Mouse (Mus musculus): ENCODE measurements at regions not wholly inside any gene's neighbourhood (a gene's known extent, or its start where the extent isn't known, plus 50 kb on each side); places are given as distances from the start of the nearest gene placed in this dataset.

- Histone ChIP-seq H3K4me1 (ENCODE audit: control insufficient read depth, insufficient read depth, low read length) (no peaks in the 10 kb centered on the region), H3K27ac (ENCODE audit: control insufficient read depth, insufficient read depth, low read depth, low read length, poor library complexity) (no peak overlapping the region), H3K4me3 (replicated peaks; ENCODE audit: control insufficient read depth, low read depth, low read length) (no peak overlapping the region)
- WGBS: 8% methylated on average over 1 of the region's 1 CpGs
- no peak for TF ChIP-seq POLR2A (IDR thresholded peaks at IDR 0.05; ENCODE audit: borderline replicate concordance, control insufficient read depth, low read depth, low read length)
- no peak for TF ChIP-seq CTCF (IDR thresholded peaks at IDR 0.05; ENCODE audit: control insufficient read depth, insufficient read depth, low read length)
These were observed 258.1 kb downstream of the Pik3r1 start for GRCm38 (mm10) chr13:101509946-101510345.

- no peaks in the 10 kb centered on the region for H3K4me1 ChIP-seq (ENCODE audit: control insufficient read depth, insufficient read depth, low read length)
- H3K27ac ChIP-seq (ENCODE audit: control insufficient read depth, insufficient read depth, low read depth, low read length, poor library complexity): no peak overlapping the region
- H3K4me3 ChIP-seq (replicated peaks; ENCODE audit: control insufficient read depth, low read depth, low read length): no peak overlapping the region
- TF ChIP-seq CTCF (IDR thresholded peaks at IDR 0.05; ENCODE audit: control insufficient read depth, insufficient read depth, low read length): no peak
- TF ChIP-seq POLR2A (IDR thresholded peaks at IDR 0.05; ENCODE audit: borderline replicate concordance, control insufficient read depth, low read depth, low read length): no peak
These were observed 259.7 kb downstream of the Pik3r1 start for GRCm38 (mm10) chr13:101508331-101508730.

GRCm38 (mm10) chr13:101506696-101507095, 261.3 kb downstream of the Pik3r1 start:
- TF ChIP-seq POLR2A (IDR thresholded peaks at IDR 0.05; ENCODE audit: borderline replicate concordance, control insufficient read depth, low read depth, low read length) (no peak), CTCF (IDR thresholded peaks at IDR 0.05; ENCODE audit: control insufficient read depth, insufficient read depth, low read length) (no peak)
- H3K4me3 ChIP-seq (replicated peaks; ENCODE audit: control insufficient read depth, low read depth, low read length): no peak overlapping the region
- H3K4me1 ChIP-seq (ENCODE audit: control insufficient read depth, insufficient read depth, low read length): no peaks in the 10 kb centered on the region
- H3K27ac ChIP-seq (ENCODE audit: control insufficient read depth, insufficient read depth, low read depth, low read length, poor library complexity): no peak overlapping the region

- no peak for TF ChIP-seq POLR2A (IDR thresholded peaks at IDR 0.05; ENCODE audit: borderline replicate concordance, control insufficient read depth, low read depth, low read length)
- no peak for TF ChIP-seq CTCF (IDR thresholded peaks at IDR 0.05; ENCODE audit: control insufficient read depth, insufficient read depth, low read length)
- no peak overlapping the region for H3K4me3 ChIP-seq (replicated peaks; ENCODE audit: control insufficient read depth, low read depth, low read length)
- H3K27ac ChIP-seq (ENCODE audit: control insufficient read depth, insufficient read depth, low read depth, low read length, poor library complexity): no peak overlapping the region
- H3K4me1 ChIP-seq (ENCODE audit: control insufficient read depth, insufficient read depth, low read length): no peaks in the 10 kb centered on the region
- 86% methylated on average over 1 of the region's 1 CpGs for WGBS
These were observed 263.0 kb downstream of the Pik3r1 start for GRCm38 (mm10) chr13:101505054-101505453.

- TF ChIP-seq CTCF (IDR thresholded peaks at IDR 0.05; ENCODE audit: control insufficient read depth, insufficient read depth, low read length): no peak
- no peak for TF ChIP-seq POLR2A (IDR thresholded peaks at IDR 0.05; ENCODE audit: borderline replicate concordance, control insufficient read depth, low read depth, low read length)
- Histone ChIP-seq H3K4me3 (replicated peaks; ENCODE audit: control insufficient read depth, low read depth, low read length) (no peak overlapping the region), H3K27ac (ENCODE audit: control insufficient read depth, insufficient read depth, low read depth, low read length, poor library complexity) (no peak overlapping the region), H3K4me1 (ENCODE audit: control insufficient read depth, insufficient read depth, low read length) (no peaks in the 10 kb centered on the region)
- WGBS: 67% methylated on average over 5 of the region's 5 CpGs
These were observed 263.8 kb downstream of the Pik3r1 start for GRCm38 (mm10) chr13:101504241-101504640.

- TF ChIP-seq POLR2A (IDR thresholded peaks at IDR 0.05; ENCODE audit: borderline replicate concordance, control insufficient read depth, low read depth, low read length): no peak
- no peak for TF ChIP-seq CTCF (IDR thresholded peaks at IDR 0.05; ENCODE audit: control insufficient read depth, insufficient read depth, low read length)
- Histone ChIP-seq H3K4me1 (ENCODE audit: control insufficient read depth, insufficient read depth, low read length) (no peaks in the 10 kb centered on the region), H3K27ac (ENCODE audit: control insufficient read depth, insufficient read depth, low read depth, low read length, poor library complexity) (no peak overlapping the region), H3K4me3 (replicated peaks; ENCODE audit: control insufficient read depth, low read depth, low read length) (no peak overlapping the region)
- WGBS: 65% methylated on average over 5 of the region's 5 CpGs
These were observed 266.2 kb downstream of the Pik3r1 start for GRCm38 (mm10) chr13:101501845-101502284.

- no peak overlapping the region for H3K27ac ChIP-seq (ENCODE audit: control insufficient read depth, insufficient read depth, low read depth, low read length, poor library complexity)
- TF ChIP-seq CTCF (IDR thresholded peaks at IDR 0.05; ENCODE audit: control insufficient read depth, insufficient read depth, low read length) (no peak), POLR2A (IDR thresholded peaks at IDR 0.05; ENCODE audit: borderline replicate concordance, control insufficient read depth, low read depth, low read length) (no peak)
- no peaks in the 10 kb centered on the region for H3K4me1 ChIP-seq (ENCODE audit: control insufficient read depth, insufficient read depth, low read length)
- no peak overlapping the region for H3K4me3 ChIP-seq (replicated peaks; ENCODE audit: control insufficient read depth, low read depth, low read length)
- 5% methylated on average over 3 of the region's 3 CpGs for WGBS
These were observed 267.0 kb downstream of the Pik3r1 start for GRCm38 (mm10) chr13:101501061-101501460.

- WGBS: 83% methylated on average over 3 of the region's 3 CpGs
- Histone ChIP-seq H3K4me3 (replicated peaks; ENCODE audit: control insufficient read depth, low read depth, low read length) (no peak overlapping the region), H3K4me1 (ENCODE audit: control insufficient read depth, insufficient read depth, low read length) (no peaks in the 10 kb centered on the region; the same call in 1 of the 2 replicates), H3K27ac (ENCODE audit: control insufficient read depth, insufficient read depth, low read depth, low read length, poor library complexity) (no peak overlapping the region)
- TF ChIP-seq POLR2A (IDR thresholded peaks at IDR 0.05; ENCODE audit: borderline replicate concordance, control insufficient read depth, low read depth, low read length) (no peak), CTCF (IDR thresholded peaks at IDR 0.05; ENCODE audit: control insufficient read depth, insufficient read depth, low read length) (no peak)
These were observed 276.2 kb downstream of the Pik3r1 start for GRCm38 (mm10) chr13:101491835-101492234.

GRCm38 (mm10) chr13:101490961-101491360, 277.1 kb downstream of the Pik3r1 start:
- 79% methylated on average over 5 of the region's 5 CpGs for WGBS
- no peak overlapping the region for H3K27ac ChIP-seq (ENCODE audit: control insufficient read depth, insufficient read depth, low read depth, low read length, poor library complexity)
- no peaks in the 10 kb centered on the region; the same call in 1 of the 2 replicates for H3K4me1 ChIP-seq (ENCODE audit: control insufficient read depth, insufficient read depth, low read length)
- TF ChIP-seq CTCF (IDR thresholded peaks at IDR 0.05; ENCODE audit: control insufficient read depth, insufficient read depth, low read length) (no peak), POLR2A (IDR thresholded peaks at IDR 0.05; ENCODE audit: borderline replicate concordance, control insufficient read depth, low read depth, low read length) (no peak)
- no peak overlapping the region for H3K4me3 ChIP-seq (replicated peaks; ENCODE audit: control insufficient read depth, low read depth, low read length)
